Mouse (Mus musculus): Measurements from ENCODE around the gene Gm10944. TPM values are rescaled to one million over a fixed set of nuclear protein-coding genes. Genes with fewer than 3 reads are reported as not detected.

Gm10944 gene
- polyA plus RNA-seq, 1 experiment from 2014 or later: not detected

DNA sequence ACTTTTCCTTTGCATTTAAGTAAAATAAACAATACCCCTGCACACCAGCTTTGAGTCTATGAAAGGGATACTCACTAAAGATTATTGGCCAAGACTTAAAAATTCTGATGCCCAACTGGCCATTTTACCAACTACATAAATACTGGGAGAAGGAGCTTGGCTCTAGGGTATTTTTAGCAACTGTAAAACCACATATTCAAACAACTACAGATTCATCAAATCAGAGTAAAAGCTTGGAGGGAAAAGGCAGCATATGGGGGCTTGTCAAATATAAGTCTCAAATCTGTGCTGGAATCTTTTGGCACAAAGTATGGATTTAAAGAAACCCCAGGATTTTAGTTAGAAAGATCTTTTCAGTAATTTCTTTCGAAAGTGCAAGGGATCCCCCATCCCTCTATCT is 20.2 kb downstream of the Gm10944 start:
- Histone ChIP-seq H3K9me3 (replicated peaks; ENCODE audit: control insufficient read depth, low read length) (no peaks in the 10 kb centered on the region), H3K27ac (ENCODE audit: low read length) (no peak overlapping the region), H3K4me2 (ENCODE audit: low read depth, low read length) (no peak overlapping the region), H3K4me3 (ENCODE audit: low read depth, low read length) (no peak overlapping the region), H3K36me3 (ENCODE audit: control insufficient read depth, insufficient read depth) (no peaks in the 10 kb centered on the region), H3K4me1 (ENCODE audit: control insufficient read depth, low read depth, low read length) (no peaks in the 10 kb centered on the region), H3K27me3 (ENCODE audit: control insufficient read depth, insufficient read depth, low read depth, low read length) (no peaks in the 10 kb centered on the region), H3K9ac (ENCODE audit: low read depth, low read length) (no peak overlapping the region)
- WGBS (ENCODE audit: insufficient replicate concordance): 31% methylated on average over 1 of the region's 1 CpGs
- ATAC-seq (ENCODE audit: low read depth): no peak

DNA sequence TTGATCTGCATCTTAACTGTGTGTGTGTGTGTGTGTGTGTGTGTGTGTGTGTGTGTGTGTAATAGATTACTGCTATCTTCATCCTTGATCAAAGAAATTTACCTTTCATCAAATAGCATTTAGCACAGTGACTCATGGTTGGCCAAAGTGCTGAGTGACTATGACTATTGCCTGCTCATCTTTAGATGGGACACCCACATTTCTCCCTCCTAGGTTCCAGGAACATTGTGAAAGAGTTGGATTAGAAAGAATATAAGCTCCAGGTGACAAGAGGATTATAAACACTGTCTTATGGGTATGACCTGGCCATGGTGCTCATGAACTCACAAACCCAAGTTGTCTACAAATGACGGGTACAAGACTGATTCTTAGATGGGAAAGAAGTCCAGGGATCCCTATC is 26.9 kb downstream of the Gm10944 start:
- Histone ChIP-seq H3K27me3 (ENCODE audit: control insufficient read depth, insufficient read depth, low read depth, low read length) (no peaks in the 10 kb centered on the region), H3K4me2 (ENCODE audit: low read depth, low read length) (no peak overlapping the region), H3K9me3 (replicated peaks; ENCODE audit: control insufficient read depth, low read length) (no peaks in the 10 kb centered on the region), H3K4me1 (ENCODE audit: control insufficient read depth, low read depth, low read length) (no peaks in the 10 kb centered on the region), H3K27ac (ENCODE audit: low read length) (no peak overlapping the region), H3K9ac (ENCODE audit: low read depth, low read length) (no peak overlapping the region), H3K36me3 (ENCODE audit: control insufficient read depth, insufficient read depth) (no peaks in the 10 kb centered on the region), H3K4me3 (ENCODE audit: low read depth, low read length) (no peak overlapping the region)
- no peak for ATAC-seq (ENCODE audit: low read depth)
- WGBS (ENCODE audit: insufficient replicate concordance): 35% methylated on average over 1 of the region's 1 CpGs

DNA sequence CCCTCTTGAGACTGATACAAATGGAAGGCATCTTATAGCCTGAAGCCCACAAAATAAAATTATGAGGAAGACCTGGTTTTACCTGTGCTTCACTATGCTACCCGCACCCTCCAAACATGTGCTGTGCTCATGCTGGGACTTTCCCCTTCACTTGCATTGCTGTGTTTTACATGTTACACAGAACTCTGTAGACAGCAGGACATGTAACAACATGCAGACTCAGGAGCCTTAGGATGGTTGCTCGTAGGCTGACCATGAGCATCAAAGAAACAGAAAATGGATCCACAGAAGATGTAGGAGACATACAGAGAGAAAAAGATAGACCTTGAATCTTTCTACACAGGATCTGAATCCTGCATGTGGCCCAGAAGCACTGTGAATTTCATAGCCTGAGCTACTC is 29.2 kb downstream of the Gm10944 start:
- H3K4me3 ChIP-seq (ENCODE audit: low read depth, low read length): no peak overlapping the region
- no peaks in the 10 kb centered on the region for H3K27me3 ChIP-seq (ENCODE audit: control insufficient read depth, insufficient read depth, low read depth, low read length)
- H3K4me1 ChIP-seq (ENCODE audit: control insufficient read depth, low read depth, low read length): no peaks in the 10 kb centered on the region
- H3K4me2 ChIP-seq (ENCODE audit: low read depth, low read length): no peak overlapping the region
- 57% methylated on average over 2 of the region's 2 CpGs for WGBS (ENCODE audit: insufficient replicate concordance)
- no peak overlapping the region for H3K27ac ChIP-seq (ENCODE audit: low read length)
- no peak overlapping the region for H3K9ac ChIP-seq (ENCODE audit: low read depth, low read length)
- no peaks in the 10 kb centered on the region for H3K36me3 ChIP-seq (ENCODE audit: control insufficient read depth, insufficient read depth)
- ATAC-seq (ENCODE audit: low read depth): no peak
- no peaks in the 10 kb centered on the region for H3K9me3 ChIP-seq (replicated peaks; ENCODE audit: control insufficient read depth, low read length)

DNA sequence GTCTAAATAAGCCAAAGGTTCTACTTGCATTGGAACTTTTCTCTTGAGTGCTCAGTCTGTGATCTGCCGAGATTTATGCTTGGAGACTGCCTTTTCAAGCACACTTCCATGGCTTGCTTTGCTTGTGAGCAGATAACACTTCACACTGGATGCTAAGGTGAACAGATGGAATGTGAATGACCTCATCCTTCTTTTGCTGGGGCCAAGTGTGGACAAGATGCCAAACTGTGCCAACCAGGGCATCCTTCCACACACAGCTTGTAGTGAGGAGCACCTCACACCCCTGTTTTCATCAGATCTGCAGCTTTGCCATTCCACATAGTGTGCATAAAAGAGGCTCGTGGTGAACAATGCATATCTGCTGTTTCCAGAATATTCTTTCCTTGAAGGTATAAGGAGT is 29.7 kb downstream of the Gm10944 start:
- H3K9ac ChIP-seq (ENCODE audit: low read depth, low read length): no peak overlapping the region
- 41% methylated on average over 2 of the region's 2 CpGs for WGBS (ENCODE audit: insufficient replicate concordance)
- no peak overlapping the region for H3K4me3 ChIP-seq (ENCODE audit: low read depth, low read length)
- H3K4me2 ChIP-seq (ENCODE audit: low read depth, low read length): no peak overlapping the region
- H3K9me3 ChIP-seq (replicated peaks; ENCODE audit: control insufficient read depth, low read length): no peaks in the 10 kb centered on the region
- H3K4me1 ChIP-seq (ENCODE audit: control insufficient read depth, low read depth, low read length): no peaks in the 10 kb centered on the region
- no peak for ATAC-seq (ENCODE audit: low read depth)
- no peak overlapping the region for H3K27ac ChIP-seq (ENCODE audit: low read length)
- no peaks in the 10 kb centered on the region for H3K36me3 ChIP-seq (ENCODE audit: control insufficient read depth, insufficient read depth)
- H3K27me3 ChIP-seq (ENCODE audit: control insufficient read depth, insufficient read depth, low read depth, low read length): no peaks in the 10 kb centered on the region

DNA sequence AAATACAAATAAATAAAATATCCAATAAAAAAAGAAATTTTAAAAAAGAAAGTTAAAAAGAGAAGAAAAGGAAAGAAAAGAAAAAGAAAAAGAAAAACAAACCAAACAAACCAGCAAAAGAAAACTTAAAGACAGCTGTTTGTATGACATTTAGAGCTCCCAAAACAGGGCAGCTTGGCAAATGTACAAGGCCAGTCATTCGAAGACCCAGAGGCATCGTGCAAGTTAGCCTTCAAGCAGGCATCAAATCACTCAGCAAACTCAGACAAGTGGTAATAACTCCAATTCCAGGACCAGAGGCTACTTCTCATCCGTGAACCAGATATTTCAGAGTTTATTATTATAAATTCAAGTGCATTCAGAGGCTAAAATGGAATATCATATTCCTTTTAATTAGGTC is 45.4 kb downstream of the Gm10944 start:
- Histone ChIP-seq H3K4me3 (ENCODE audit: low read depth, low read length) (no peak overlapping the region), H3K4me2 (ENCODE audit: low read depth, low read length) (no peak overlapping the region), H3K27ac (ENCODE audit: low read length) (no peak overlapping the region), H3K9me3 (replicated peaks; ENCODE audit: control insufficient read depth, low read length) (no peaks in the 10 kb centered on the region), H3K9ac (ENCODE audit: low read depth, low read length) (no peak overlapping the region), H3K27me3 (ENCODE audit: control insufficient read depth, insufficient read depth, low read depth, low read length) (no peaks in the 10 kb centered on the region), H3K36me3 (ENCODE audit: control insufficient read depth, insufficient read depth) (no peaks in the 10 kb centered on the region), H3K4me1 (ENCODE audit: control insufficient read depth, low read depth, low read length) (no peaks in the 10 kb centered on the region)
- WGBS (ENCODE audit: insufficient replicate concordance): 70% methylated on average over 3 of the region's 3 CpGs
- ATAC-seq (ENCODE audit: low read depth): no peak

Other genes starting within 250 kb of the Gm10944 start
- gene Adgb, start 209.0 kb upstream of the Gm10944 start, polyA plus RNA-seq (2015; fragmentation: Nextera tagmentation; extraction: Ambion mirVana): 0.53 and 0.54 TPM in 2 replicates
- 21.3 and 21.6 TPM in 2 replicates for gene Rab32, start 123.1 kb upstream of the Gm10944 start, polyA plus RNA-seq (2015; fragmentation: Nextera tagmentation; extraction: Ambion mirVana)

Data from liver, embryonic 16.5 days (tissue).